Mouse (Mus musculus) midbrain, embryonic 13.5 days (tissue): ENCODE measurements around the gene Birc2. TPM values are rescaled to one million over a fixed set of nuclear protein-coding genes. Genes with fewer than 3 reads are reported as not detected.
"Not testable (repeated sequence)": the region's sequence is repeated elsewhere in the genome, so short reads cannot be mapped to it uniquely, and the experiment has no call there.

Experiments
- ATAC-seq: fragments of 200-750 bp; cut with Nextera tagmentation; 2 replicates; pipeline ENCODE4 v1.8.0; 2017; ENCODE audit warnings: mild to moderate bottlenecking, moderate TSS enrichment, moderate library complexity
- H3K27ac ChIP-seq: fragments of 300-500 bp; sonication (generic); 2 replicates; pipeline ENCODE4 v1.5.1; 2015; ENCODE audit warnings: inconsistent platforms, mild to moderate bottlenecking, moderate library complexity
- H3K27me3 ChIP-seq: fragments of 300-500 bp; sonication (generic); 2 replicates; pipeline ENCODE4 v1.6.1; 2015; ENCODE audit warnings: mild to moderate bottlenecking, inconsistent platforms
- H3K36me3 ChIP-seq: fragments of 300-500 bp; sonication (generic); 2 replicates; pipeline ENCODE4 v1.6.1; 2015; ENCODE audit warnings: mild to moderate bottlenecking, inconsistent platforms
- H3K4me1 ChIP-seq: fragments of 300-500 bp; sonication (generic); replicated peaks from 2 replicates; pipeline ENCODE4 v1.6.1; 2015; ENCODE audit warnings: inconsistent platforms
- H3K4me2 ChIP-seq: fragments of 300-500 bp; sonication (generic); replicated peaks from 2 replicates; pipeline ENCODE4 v1.6.1; 2015; ENCODE audit warnings: moderate library complexity, mild to moderate bottlenecking, inconsistent platforms
- H3K4me3 ChIP-seq: fragments of 300-500 bp; sonication (generic); replicated peaks from 2 replicates; pipeline ENCODE4 v1.5.1; 2015; ENCODE audit warnings: mild to moderate bottlenecking, inconsistent platforms
- H3K9ac ChIP-seq: fragments of 300-500 bp; sonication (generic); replicated peaks from 2 replicates; pipeline ENCODE4 v1.6.1; 2015; ENCODE audit warnings: mild to moderate bottlenecking, inconsistent platforms
- H3K9me3 ChIP-seq: fragments of 300-500 bp; sonication (generic); 2 replicates; pipeline ENCODE4 v1.6.1; 2016; ENCODE audit warnings: mild to moderate bottlenecking, inconsistent platforms
- WGBS: fragments of 180-500 bp; shearing (Covaris S2); methylation state at CpG from one replicate; pipeline ENCODE4 v1.1.7; 2015; 5-methylcytosine and 5-hydroxymethylcytosine counted together
- polyA plus RNA-seq: library from polyadenylated mRNA; unstranded; fragments of >200 nt; fragmentation: Nextera tagmentation; extraction: Ambion mirVana; gene quantifications from 2 replicates; pipeline ENCODE4 v1.2.1, GENCODE M21; 2015

Gene Birc2
- polyA plus RNA-seq, 1 experiment from 2014 or later, result 50.7 TPM

GRCm38 (mm10) chr9:7866981-7867380 lies 30.1 kb upstream of the Birc2 start:
- not testable (repeated sequence) for H3K36me3 ChIP-seq, ATAC-seq, H3K9me3 ChIP-seq, H3K4me3 ChIP-seq, H3K9ac ChIP-seq, H3K27ac ChIP-seq, H3K4me1 ChIP-seq, H3K4me2 ChIP-seq
- H3K27me3 ChIP-seq, result peaks cover 12% of the 10 kb centered on the region
- 90% methylated on average over 2 of the region's 2 CpGs for WGBS

DNA sequence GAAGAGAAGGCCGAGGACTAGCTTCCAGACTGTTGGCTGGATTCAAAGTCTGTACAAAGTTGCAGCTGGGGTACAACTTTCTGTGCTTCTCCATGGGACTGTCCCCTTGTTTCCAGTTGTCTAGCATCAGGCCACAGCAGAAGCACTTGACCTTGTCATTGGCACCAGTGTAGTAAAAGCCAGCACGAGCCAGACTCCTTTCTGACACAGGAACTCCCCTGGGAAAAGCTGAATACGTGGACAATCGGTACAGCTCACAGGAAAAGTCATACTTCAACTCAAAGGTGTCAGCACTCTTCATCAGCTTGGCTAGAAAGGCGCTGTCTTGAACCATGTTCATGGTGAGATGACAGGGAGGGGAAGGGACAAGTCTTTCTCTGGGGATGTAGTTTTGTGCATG lies 24.1 kb upstream of the Birc2 start:
- WGBS, result 89% methylated on average over 5 of the region's 5 CpGs
- Histone ChIP-seq H3K27me3 (no peaks in the 10 kb centered on the region), H3K9me3 (no peaks in the 10 kb centered on the region), H3K9ac (no peak overlapping the region), H3K4me2 (no peak overlapping the region), H3K27ac (no peak overlapping the region), H3K36me3 (no peaks in the 10 kb centered on the region), H3K4me3 (no peak overlapping the region), H3K4me1 (no peaks in the 10 kb centered on the region)
- ATAC-seq, result no peak

GRCm38 (mm10) chr9:7855912-7856311 lies 19.0 kb upstream of the Birc2 start:
- H3K36me3 ChIP-seq, result no peaks in the 10 kb centered on the region
- H3K9ac ChIP-seq, result no peak overlapping the region
- WGBS, result 65% methylated on average over 3 of the region's 3 CpGs
- ATAC-seq, result peak; percentile 32; the same call in 1 of the 2 replicates
- H3K4me1 ChIP-seq, result no peaks in the 10 kb centered on the region
- no peak overlapping the region for H3K27ac ChIP-seq
- no peaks in the 10 kb centered on the region for H3K27me3 ChIP-seq
- H3K9me3 ChIP-seq, result no peaks in the 10 kb centered on the region
- H3K4me3 ChIP-seq, result no peak overlapping the region
- no peak overlapping the region for H3K4me2 ChIP-seq

- no peak overlapping the region for H3K4me3 ChIP-seq
- no peaks in the 10 kb centered on the region for H3K4me1 ChIP-seq
- H3K9me3 ChIP-seq, result no peaks in the 10 kb centered on the region
- peak; percentile 63 for ATAC-seq
- WGBS, result 48% methylated on average over 1 of the region's 1 CpGs
- no peaks in the 10 kb centered on the region for H3K27me3 ChIP-seq
- H3K4me2 ChIP-seq, result no peak overlapping the region
- H3K36me3 ChIP-seq, result no peaks in the 10 kb centered on the region
- no peak overlapping the region for H3K9ac ChIP-seq
- H3K27ac ChIP-seq, result no peak overlapping the region
These were observed 18.5 kb upstream of the Birc2 start for GRCm38 (mm10) chr9:7855374-7855773.

DNA sequence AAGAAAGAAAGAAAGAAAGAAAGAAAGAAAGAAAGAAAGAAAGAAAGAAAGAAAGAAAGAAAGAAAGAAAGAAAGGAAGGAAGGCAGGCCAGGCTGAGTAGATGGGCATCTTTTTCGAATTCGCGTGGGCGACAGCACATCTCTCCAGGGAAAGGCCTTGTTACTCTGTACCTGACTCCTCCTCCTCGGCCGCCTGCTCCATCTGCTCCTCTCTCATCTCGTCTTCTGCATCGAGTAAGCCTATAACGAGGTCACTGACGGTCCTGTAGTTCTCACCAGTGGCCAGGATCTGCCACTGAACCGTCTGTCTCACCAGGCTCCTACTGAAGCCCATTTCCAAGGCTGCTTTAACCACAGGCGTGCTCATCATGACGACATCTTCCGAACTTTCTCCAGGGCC lies 17.3 kb upstream of the Birc2 start:
- H3K4me2 ChIP-seq, H3K9ac ChIP-seq, H3K9me3 ChIP-seq, H3K4me3 ChIP-seq, H3K4me1 ChIP-seq, H3K27me3 ChIP-seq, H3K27ac ChIP-seq, H3K36me3 ChIP-seq: not testable (repeated sequence)
- ATAC-seq, result peak; percentile 12; the same call in 1 of the 2 replicates
- WGBS, result 73% methylated on average over 14 of the region's 14 CpGs

DNA sequence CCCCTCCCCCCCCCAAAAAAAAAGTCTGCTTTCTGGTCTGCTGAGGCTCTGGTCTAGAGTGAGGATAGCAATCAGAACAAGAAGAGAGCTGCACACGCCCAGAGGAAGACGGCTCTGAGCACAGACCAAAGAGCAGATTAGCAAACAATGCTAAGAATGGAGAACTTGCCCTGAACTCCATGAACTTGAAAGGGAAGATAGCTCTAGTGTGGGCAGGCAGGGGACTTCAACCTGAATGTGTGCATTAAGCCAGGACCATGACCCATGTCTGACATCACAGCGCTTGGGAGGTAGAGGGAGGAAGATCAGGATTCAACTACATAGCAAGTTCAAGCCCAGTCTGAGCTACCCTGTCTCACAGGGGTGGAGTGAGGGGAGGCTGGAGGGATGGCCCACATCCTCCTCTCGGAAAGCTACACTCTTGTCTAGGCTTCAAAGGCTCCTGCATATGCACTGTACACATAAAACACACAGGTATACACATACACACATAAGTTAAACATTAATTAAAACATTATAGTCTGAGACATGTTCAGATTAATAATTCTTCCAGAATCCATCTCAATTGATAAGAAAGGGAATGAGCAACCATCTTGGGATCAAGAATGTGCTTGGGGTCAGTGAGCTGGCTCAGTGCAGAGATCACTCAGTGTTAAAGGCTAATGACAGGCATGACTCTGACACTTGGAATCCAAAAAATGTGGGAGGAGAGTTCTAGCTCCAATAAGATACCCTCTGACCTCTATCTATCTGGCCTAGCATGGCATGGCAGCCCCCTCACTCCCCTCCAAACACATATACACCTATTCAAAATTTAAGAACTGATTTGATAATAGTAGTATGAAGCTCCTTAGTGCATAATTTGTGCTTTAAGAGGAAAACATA lies 15.7 kb upstream of the Birc2 start:
- no peaks in the 10 kb centered on the region for H3K4me1 ChIP-seq
- no peak for ATAC-seq
- H3K27ac ChIP-seq, result no peak overlapping the region
- WGBS, result 79% methylated on average over 4 of the region's 4 CpGs
- no peaks in the 10 kb centered on the region for H3K36me3 ChIP-seq
- H3K4me2 ChIP-seq, result no peak overlapping the region
- no peaks in the 10 kb centered on the region for H3K9me3 ChIP-seq
- no peaks in the 10 kb centered on the region for H3K27me3 ChIP-seq
- no peak overlapping the region for H3K4me3 ChIP-seq
- no peak overlapping the region for H3K9ac ChIP-seq

DNA sequence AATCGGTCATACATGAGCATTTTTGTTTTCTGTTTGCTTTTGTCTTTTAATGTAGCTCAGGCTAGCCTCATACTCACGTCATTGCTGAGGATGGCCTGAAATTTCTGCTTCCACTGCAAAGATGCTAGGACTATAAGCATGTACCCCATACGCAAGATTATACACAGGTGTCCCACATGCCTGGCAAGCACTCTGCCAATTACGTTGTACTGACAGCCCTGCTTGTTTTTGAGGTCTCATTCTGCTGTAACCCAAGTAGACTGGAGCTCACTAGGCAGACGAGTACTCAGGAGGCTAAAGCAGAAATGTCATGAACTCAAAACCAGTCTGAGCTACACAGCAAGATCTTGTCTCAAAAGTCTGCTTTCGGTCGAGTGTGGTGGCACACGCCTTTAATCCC lies 15.0 kb upstream of the Birc2 start:
- Histone ChIP-seq H3K4me3 (no peak overlapping the region), H3K4me1 (no peaks in the 10 kb centered on the region), H3K27ac (no peak overlapping the region), H3K4me2 (no peak overlapping the region), H3K36me3 (no peaks in the 10 kb centered on the region), H3K9ac (no peak overlapping the region), H3K9me3 (no peaks in the 10 kb centered on the region), H3K27me3 (no peaks in the 10 kb centered on the region)
- ATAC-seq, result no peak
- WGBS, result 91% methylated on average over 8 of the region's 8 CpGs

- Histone ChIP-seq H3K4me3 (no peak overlapping the region), H3K4me1 (no peaks in the 10 kb centered on the region), H3K36me3 (no peaks in the 10 kb centered on the region), H3K27ac (no peak overlapping the region), H3K9me3 (no peaks in the 10 kb centered on the region), H3K4me2 (no peak overlapping the region), H3K27me3 (no peaks in the 10 kb centered on the region), H3K9ac (no peak overlapping the region)
- no peak for ATAC-seq
- WGBS, result 95% methylated on average over 18 of the region's 18 CpGs
These were observed 11.3 kb upstream of the Birc2 start for GRCm38 (mm10) chr9:7848191-7848590.

- no peak overlapping the region for H3K27ac ChIP-seq
- no peaks in the 10 kb centered on the region for H3K27me3 ChIP-seq
- no peaks in the 10 kb centered on the region for H3K9me3 ChIP-seq
These were observed 9.9 kb upstream of the Birc2 start for GRCm38 (mm10) chr9:7846667-7847199.

DNA sequence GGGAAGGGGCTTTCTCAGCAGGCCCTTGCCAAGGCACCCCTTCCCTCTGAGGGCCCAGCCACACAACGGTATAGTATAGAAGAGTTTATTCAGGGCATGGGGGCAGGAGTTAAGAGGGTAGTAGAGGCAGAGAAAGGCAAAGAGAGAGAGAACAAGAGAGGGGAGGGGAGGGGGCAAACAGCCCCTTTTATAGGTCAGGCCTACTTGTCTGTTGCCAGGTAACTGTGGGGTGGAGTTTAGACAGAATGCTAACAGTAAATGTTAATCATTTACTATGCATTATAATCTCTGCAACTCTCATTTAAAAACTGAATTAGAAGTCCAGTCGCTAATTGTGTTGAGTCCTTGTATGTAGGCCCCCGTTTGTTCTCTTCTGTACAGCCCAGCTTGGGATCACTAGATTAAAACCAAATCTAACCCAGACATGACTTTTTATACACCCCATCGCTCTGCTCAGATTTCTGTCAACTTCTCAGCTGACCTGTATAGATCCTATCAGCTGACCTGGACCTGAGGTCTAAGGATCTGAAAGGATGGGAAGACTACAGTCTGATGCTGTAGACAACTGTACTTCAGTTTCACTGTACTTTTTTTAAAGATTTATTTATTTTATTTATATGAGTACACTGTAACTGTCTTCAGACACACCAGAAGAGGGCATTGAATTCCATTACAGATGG lies 8.5 kb upstream of the Birc2 start:
- no peak for ATAC-seq
- H3K27me3 ChIP-seq, result no peaks in the 10 kb centered on the region

More at GRCm38 (mm10) chr9:7846667-7847199, 9.9 kb upstream of the Birc2 start:
- ATAC-seq, result no peak
- Histone ChIP-seq H3K4me1 (no peaks in the 10 kb centered on the region), H3K9ac (no peak overlapping the region), H3K4me2 (no peak overlapping the region), H3K4me3 (no peak overlapping the region), H3K36me3 (no peaks in the 10 kb centered on the region)
- WGBS, result 80% methylated on average over 1 of the region's 1 CpGs

DNA sequence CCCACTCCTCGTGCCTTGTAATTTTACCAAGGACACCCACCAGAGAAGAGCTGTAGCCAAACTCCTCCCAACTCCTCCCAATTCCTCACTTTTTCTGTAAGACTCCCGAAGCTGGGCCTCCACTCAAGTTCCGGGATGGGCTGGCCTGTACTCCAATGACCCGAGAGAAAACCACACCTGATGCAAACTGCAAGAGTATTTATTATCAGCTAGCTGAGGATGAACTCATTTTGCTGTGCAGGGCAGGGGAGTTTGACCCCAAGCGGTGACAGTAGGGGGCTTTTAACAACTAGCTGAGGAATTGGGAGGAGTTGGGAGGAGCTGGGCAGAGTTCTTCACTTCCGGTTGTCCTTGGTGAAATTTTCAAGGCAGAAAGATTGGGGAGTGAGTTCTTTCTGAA lies 4.4 kb upstream of the Birc2 start:
- H3K4me3 ChIP-seq, result no peak overlapping the region
- 80% methylated on average over 6 of the region's 6 CpGs for WGBS

More for the DNA sequence above, 8.5 kb upstream of the Birc2 start:
- no peaks in the 10 kb centered on the region for H3K4me1 ChIP-seq
- no peak overlapping the region for H3K4me3 ChIP-seq
- 72% methylated on average over 4 of the region's 4 CpGs for WGBS
- no peak overlapping the region for H3K27ac ChIP-seq
- no peaks in the 10 kb centered on the region for H3K36me3 ChIP-seq
- no peaks in the 10 kb centered on the region for H3K9me3 ChIP-seq
- H3K9ac ChIP-seq, result no peak overlapping the region
- no peak overlapping the region for H3K4me2 ChIP-seq

GRCm38 (mm10) chr9:7837806-7838440 lies 1.1 kb upstream of the Birc2 start:
- H3K4me1 ChIP-seq, result peaks cover 30% of the 10 kb centered on the region
- peak overlapping the region; percentile 82 for H3K9ac ChIP-seq
- H3K36me3 ChIP-seq, result peaks cover 13% of the 10 kb centered on the region
- peak overlapping the region; percentile 62 for H3K4me2 ChIP-seq
- peak overlapping the region; percentile 98 for H3K27ac ChIP-seq
- ATAC-seq, result peak; percentile 17; the same call in 1 of the 2 replicates
- no peaks in the 10 kb centered on the region for H3K27me3 ChIP-seq
- H3K4me3 ChIP-seq, result peak overlapping the region; percentile 70
- no peaks in the 10 kb centered on the region for H3K9me3 ChIP-seq
- WGBS, result 17% methylated on average over 14 of the region's 14 CpGs

More for the DNA sequence above, 4.4 kb upstream of the Birc2 start:
- Histone ChIP-seq H3K36me3 (no peaks in the 10 kb centered on the region), H3K9me3 (no peaks in the 10 kb centered on the region), H3K9ac (no peak overlapping the region), H3K4me1 (peaks cover 6% of the 10 kb centered on the region), H3K27me3 (no peaks in the 10 kb centered on the region), H3K4me2 (no peak overlapping the region), H3K27ac (no peak overlapping the region)
- no peak for ATAC-seq
